Mouse (Mus musculus) adrenal gland, adult (tissue): Measurements from ENCODE around the gene Rtkn.

Source experiments
- DNase-seq, 2 experiments: peaks; one replicate each; pipeline ENCODE4 v3.0.0; 2022 to 2023; ENCODE audit warnings: low spot score in 1 of 2; ENCODE audit not compliant: inconsistent age in 2 of 2

The Rtkn gene

GRCm38 (mm10) chr6:83116373-83117164 lies 18.7 kb upstream of the Rtkn start:
- DNase-seq: peak in 1 of 2 experiments; percentile 62

DNA sequence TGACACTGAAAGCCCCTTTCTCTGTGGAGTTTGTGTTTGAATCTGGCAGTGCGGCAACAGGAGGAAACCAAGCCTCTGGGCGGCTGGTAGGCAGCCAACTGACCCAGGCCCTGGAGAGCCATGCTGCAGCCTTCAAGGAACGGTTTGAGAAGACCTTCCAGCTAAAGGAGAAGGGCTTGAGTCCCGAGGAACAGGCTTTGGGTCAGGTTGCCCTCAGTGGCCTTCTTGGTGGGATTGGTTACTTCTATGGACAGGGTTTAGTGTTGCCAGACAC lies 18.2 kb upstream of the Rtkn start:
- DNase-seq: peak in 1 of 2 experiments; percentile 55

DNA sequence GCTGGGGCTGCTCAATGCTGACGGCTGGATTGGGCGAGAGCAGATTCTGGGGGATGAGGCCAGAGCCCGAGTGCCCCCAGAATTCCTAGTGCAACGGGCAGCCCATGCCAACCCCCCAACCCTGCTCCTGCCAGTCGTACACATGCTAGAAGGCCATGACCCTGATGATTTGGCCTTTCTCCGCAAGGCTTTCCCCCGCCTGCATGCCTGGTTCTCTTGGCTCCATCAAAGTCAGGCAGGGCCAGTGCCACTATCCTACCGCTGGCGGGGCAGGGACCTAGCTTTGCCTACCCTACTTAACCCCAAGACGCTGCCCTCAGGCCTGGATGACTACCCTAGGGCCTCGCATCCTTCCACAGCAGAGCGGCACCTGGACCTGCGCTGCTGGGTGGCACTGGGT lies 17.6 kb upstream of the Rtkn start:
- peak in 1 of 2 experiments; percentile 79 for DNase-seq

GRCm38 (mm10) chr6:83118369-83118768 lies 16.9 kb upstream of the Rtkn start:
- DNase-seq: peak; percentile 21 to 51

DNA sequence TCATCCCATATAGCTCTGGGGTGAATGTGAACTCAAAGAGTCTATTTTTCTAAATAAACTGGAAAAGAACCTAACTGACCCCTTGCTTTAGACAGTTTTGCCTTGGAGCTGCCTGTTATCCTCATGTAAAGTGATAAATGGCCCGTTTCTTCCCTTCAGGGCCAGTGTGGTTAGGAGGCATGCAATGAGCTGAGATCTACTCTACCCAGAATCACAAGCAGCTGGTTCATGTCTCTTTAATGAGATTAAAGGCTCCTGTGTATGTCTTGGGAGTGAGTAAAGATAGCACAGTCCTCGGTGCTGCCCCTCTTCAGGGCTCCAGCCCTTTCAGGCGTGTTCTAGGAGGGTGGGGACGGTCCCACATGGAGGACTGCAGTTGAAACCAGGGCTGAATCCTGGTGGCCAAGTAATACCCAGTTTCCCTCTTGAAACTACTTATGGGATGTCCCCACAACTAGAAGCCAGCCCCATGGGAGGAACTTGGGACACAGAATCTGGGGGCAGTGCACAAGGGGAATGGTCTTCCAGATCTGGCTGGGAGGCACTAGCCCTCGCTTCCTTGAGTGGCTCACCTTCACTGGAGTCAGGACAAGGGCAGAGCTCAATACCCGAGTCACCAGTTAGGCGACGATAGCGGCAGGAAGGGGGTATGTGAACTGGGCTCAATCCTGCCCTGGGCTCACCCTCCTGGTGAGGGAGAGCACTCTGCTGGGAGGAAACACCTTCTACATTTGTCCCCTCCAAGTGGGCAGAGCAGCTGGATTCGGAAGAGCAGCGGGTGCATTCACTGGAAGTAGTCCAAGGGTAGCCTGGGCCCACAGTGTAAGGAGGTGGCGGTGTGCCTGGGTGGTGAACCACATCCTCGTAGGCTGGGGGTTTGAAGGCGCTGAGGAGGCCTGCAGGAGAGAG lies 16.2 kb upstream of the Rtkn start:
- DNase-seq: peak; percentile 22 to 62

DNA sequence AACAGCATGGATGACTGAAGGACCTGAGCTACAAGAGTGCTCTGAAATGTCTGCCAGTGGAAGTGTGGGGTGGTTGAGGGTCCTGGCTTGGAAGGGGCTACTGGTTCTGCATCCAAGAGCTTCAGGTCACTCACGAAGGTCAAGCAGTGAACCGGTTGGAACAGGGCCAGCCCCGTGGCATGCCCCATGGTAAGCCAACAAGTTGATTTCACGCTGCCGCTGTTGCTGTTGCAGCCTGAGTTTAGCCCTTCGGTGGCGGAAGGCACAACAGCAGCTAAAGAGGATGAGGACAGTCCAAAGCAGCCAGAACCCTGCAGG lies 15.6 kb upstream of the Rtkn start:
- peak; percentile 50 to 77 for DNase-seq

DNA sequence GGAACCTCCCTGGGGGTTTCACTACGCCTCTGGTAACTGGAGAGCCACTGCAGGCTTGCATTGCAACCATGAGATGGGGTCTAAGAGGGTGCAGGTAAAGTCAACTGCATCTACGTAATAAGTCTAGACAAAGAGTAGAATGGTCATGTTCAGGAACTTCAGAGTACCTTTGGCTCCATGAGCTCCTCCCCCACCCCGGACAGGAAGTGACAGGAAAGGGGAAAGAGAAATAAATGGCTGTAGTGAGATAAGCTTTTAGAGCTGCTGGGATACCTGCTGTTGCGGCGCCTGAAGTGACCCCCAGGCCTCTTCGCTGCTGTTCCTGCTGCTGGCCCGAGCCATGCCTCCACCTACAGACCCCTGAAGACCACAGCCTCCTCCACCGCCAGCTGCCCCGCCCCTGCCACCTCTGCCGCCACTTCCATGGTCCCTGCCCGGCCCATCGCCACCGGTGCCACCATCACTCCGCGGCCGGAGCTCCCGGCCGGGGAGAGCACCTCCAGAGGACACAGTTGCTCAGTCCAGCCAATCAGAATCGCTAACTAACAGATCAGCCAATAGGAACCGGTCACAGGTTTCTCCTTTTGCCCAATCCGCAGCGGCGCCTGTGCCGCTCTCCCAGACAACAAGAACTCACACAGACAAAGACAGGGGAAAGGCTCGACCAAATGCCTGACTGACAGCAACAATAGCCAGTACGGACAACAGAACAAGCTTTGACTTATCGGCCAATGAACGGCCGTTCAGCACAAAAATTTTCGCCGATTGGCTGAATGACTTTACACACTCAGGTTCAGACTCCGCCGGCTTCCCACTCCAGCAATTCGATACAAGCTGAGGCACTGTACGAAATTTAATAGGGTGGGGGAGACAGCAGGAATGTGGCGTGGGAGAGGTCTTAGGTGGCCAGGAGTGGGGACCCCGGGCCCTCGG lies 14.1 kb upstream of the Rtkn start, which contains the start of gene Wbp1:
Wbp1 (minus strand) TSS at position 630 of the 933 bp plus-strand sequence.
- peak; percentile 97 to 98 for DNase-seq

DNA sequence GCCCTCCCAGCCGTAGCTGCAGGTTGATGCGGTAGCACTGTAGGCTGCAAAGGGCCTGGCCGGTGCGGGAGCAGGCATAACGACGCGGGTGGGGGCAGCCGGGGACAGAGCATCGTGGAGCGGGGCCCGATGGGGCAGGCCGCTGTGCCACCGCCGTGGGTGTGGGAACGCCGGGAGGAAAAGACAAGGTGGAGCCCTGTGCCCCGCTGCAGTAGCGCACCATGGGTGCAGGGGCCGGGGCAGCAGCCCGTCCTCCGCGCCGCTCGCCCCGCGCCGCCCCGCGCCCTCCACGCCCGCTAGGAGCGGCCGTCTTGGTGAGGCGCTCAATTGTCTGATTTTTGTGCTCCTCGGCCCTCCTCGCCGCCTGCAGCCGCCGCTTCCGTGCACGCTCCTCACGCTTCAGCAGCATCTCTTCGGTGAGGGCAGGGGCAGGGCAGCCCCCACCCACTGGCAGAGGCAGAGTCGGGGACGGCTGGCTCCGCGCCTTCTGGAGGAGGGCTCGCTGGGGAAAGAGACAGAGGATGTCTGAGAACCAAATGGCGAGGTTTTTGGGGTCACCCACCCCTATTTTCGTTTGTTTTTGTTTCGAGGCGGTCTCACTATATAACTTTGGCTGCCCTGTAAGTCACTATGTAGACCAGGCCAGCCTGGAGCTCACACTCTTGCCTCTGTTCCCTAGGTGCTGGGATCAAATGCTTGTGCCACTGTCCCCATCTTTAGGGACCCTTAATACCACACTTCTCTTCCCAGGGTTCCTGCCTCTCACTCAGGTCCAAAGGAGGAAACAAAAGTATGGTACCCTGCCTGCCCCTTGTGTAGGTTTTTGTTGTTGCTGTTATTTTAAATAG lies 13.2 kb upstream of the Rtkn start:
- DNase-seq: no peak

DNA sequence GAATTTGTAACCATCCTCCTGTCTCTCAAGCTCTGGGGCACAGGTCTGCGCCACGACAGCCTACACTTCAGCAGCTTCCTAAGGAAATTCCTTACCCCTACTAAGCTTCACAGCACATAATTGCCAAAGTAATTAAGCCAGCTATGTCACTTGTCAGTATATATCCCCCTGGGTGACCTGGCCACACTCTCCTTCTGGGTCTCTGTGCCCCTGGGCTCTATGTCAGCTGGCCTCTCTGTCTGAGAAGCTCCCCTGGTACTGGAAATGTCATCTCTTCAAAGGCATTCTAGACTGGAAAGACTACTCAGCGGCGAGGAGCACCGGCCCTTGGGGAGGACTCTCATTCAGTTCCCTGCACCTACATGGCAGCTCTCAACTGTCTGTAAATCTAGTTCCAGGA lies 12.3 kb upstream of the Rtkn start:
- peak; percentile 7 to 30 for DNase-seq

DNA sequence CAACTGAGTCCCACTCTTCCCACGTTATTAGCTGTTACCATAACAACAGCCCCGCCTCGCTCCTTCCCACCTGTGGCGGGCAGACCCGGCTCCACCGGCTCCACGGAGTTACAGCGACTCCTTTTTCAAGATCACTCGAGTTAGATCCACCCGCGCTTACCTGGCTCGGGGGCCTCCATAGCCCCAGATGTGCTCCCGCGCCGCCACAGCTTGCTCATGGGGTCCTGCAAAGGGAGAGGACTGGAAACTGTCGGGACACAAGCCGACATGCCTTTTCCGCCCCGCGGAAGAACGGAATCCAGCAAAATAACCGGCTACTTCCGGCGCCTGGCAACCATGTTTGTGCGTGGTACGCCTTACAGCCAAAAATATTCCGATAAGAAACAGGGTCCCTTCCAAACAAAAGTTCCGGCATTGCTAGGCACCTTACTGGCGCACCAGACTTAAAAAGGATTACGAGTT lies 10.4 kb upstream of the Rtkn start:
- DNase-seq: peak; percentile 94 to 98

DNA sequence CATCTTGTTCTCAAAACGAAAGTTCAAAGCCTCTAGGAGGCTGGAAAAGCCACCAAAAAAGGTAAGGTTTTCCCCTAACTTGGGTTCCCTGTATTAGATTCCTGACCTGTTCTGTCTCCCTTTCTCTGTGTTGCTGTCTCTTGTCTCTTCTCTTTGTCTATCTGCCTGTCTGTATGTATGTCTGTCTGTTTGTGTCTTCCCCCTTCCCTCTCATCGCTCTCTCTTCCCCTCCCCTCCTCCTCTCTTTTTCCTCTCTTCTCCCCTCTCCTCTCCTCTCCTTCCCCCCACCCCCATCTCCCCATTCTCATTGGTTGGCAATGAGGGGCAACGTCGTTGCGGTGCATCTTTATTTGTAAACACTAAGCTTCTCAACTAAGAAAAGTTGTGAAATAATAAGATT lies 9.9 kb upstream of the Rtkn start, which contains the start of gene Ino80b:
Ino80b (minus strand) TSS at position 101 of the 400 bp plus-strand sequence.
- DNase-seq: no peak

DNA sequence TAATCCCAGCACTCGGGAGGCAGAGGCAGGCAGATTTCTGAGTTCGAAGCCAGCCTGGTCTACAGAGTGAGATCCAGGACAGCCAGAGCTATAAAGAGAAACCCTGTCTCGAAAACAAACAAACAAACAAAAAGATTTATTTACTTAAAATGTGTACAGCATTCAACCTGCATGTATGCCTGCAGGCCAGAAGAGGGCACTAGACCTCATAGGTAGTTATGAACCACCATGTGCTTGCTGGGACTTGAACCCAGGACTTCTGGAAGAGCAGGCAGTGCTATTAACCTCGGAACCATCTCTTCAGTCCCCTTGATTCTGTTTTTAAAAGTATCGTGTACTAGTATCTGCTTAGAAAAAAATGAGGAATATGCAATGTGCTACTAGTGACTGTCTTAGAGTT lies 7.8 kb upstream of the Rtkn start:
- DNase-seq: peak in 1 of 2 experiments; percentile 4

GRCm38 (mm10) chr6:83131469-83132034 lies 3.7 kb upstream of the Rtkn start:
- peak in 1 of 2 experiments; percentile 5 for DNase-seq

- no peak for DNase-seq
These were observed 2.9 kb upstream of the Rtkn start for GRCm38 (mm10) chr6:83132176-83132919.

DNA sequence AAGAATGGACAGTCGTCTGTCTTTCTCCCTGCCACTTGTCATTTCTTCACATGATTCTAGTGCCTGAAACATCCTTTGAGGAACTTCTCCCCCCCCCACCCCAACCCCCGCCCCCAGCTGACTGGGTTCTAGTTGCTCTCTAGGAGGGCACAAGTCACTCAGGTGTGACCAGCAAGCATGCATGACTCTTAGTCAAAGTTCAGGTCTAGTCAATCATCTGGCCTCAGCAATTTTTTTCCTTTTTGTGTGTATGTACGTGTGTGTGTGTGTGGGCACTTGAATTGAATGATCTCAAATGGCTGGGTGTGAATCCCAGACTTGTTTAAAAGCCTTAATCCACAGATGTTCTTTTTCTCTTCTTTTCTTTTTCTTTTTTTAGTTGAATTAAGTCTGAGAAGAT lies 1.0 kb upstream of the Rtkn start:
- no peak for DNase-seq

- peak in 1 of 2 experiments; percentile 44 for DNase-seq
These were observed 403 bp downstream of the Rtkn start for GRCm38 (mm10) chr6:83135571-83136161.

DNA sequence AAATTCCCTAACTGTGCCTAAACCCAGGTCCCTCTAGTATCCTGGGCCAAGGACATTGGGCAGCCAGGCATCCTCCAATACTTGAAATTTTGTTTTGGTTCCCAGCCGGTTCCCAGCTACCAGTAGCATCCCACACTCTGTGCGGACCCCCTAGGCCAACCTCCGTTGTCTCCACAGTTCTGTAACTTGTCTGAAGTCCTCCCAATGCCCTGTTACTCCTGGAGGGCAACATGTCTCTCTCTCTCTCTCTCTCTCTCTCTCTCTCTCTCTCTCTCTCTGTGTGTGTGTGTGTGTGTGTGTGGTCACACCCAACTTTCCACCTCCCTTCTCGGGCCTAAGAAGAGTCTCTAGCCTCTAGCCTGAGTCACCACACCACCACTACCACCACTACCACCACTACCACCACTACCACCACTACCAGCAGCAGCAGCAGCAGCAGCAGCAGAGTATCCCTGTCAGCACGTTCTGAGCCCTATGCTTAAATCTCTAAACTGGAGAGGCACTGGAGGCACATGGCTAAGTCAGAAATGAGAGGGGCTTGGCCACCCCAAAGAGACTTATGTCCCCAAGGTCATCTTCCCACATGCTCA lies 1.1 kb downstream of the Rtkn start:
- DNase-seq: no peak

- peak; percentile 83 to 94 for DNase-seq
These were observed 1.8 kb downstream of the Rtkn start for GRCm38 (mm10) chr6:83136881-83137575.
